Mouse (Mus musculus) intestine, postnatal 0 days (tissue): ENCODE measurements around the gene Ppm1d. TPM values are rescaled to one million over a fixed set of nuclear protein-coding genes. Genes with fewer than 3 reads are reported as not detected.
A peak's percentile ranks its signal among the peaks of the same experiment; 100 is the strongest.

Source experiments
- ATAC-seq: fragments of 200-750 bp; cut with Nextera tagmentation; 2 replicates; pipeline ENCODE4 v1.8.0; 2017; ENCODE audit warnings: mild to moderate bottlenecking, moderate TSS enrichment, moderate library complexity
- H3K27ac ChIP-seq: fragments of 300-500 bp; sonication (generic); 2 replicates; pipeline ENCODE4 v1.5.1; 2014; ENCODE audit warnings: mild to moderate bottlenecking, low read depth, low read length, moderate library complexity
- H3K27me3 ChIP-seq: fragments of 300-500 bp; sonication (generic); replicated peaks from 2 replicates; pipeline ENCODE4 v1.6.1; 2014; ENCODE audit warnings: low read length, mixed read lengths; ENCODE audit not compliant: control insufficient read depth, insufficient read depth
- H3K36me3 ChIP-seq: fragments of 300-500 bp; sonication (generic); 2 replicates; pipeline ENCODE4 v1.6.1; 2014; ENCODE audit warnings: mild to moderate bottlenecking, moderate library complexity; ENCODE audit not compliant: control insufficient read depth, insufficient read depth
- H3K4me1 ChIP-seq: fragments of 300-500 bp; sonication (generic); replicated peaks from 2 replicates; pipeline ENCODE4 v1.6.1; 2014; ENCODE audit warnings: antibody characterized with exemption, low read length, mixed read lengths; ENCODE audit not compliant: control insufficient read depth, insufficient read depth
- H3K4me2 ChIP-seq: fragments of 300-500 bp; sonication (generic); replicated peaks from 2 replicates; pipeline ENCODE4 v1.6.1; 2014; ENCODE audit warnings: low read depth, mild to moderate bottlenecking, moderate library complexity
- H3K4me3 ChIP-seq: fragments of 300-500 bp; sonication (generic); 2 replicates; pipeline ENCODE4 v1.5.1; 2014; ENCODE audit warnings: low read depth, low read length
- H3K9ac ChIP-seq: fragments of 300-500 bp; sonication (generic); 2 replicates; pipeline ENCODE4 v1.6.1; 2014; ENCODE audit warnings: mild to moderate bottlenecking, low read depth, low read length
- H3K9me3 ChIP-seq: fragments of 300-500 bp; sonication (generic); 2 replicates; pipeline ENCODE4 v1.6.1; 2016; ENCODE audit warnings: mixed run types; ENCODE audit not compliant: control insufficient read depth
- CTCF ChIP-seq: sonication (generic); IDR thresholded peaks from 2 replicates; pipeline ENCODE4 v1.5.1; 2016; ENCODE audit warnings: low read depth, mild to moderate bottlenecking, control low read depth, antibody characterized with exemption, moderate library complexity
- WGBS: fragments of 180-500 bp; shearing (Covaris S2); extraction: QIAGEN DNeasy Blood & Tissue Kit; methylation state at CpG from one replicate; pipeline ENCODE4 v1.1.7; 2014; 5-methylcytosine and 5-hydroxymethylcytosine counted together
- polyA plus RNA-seq: library from polyadenylated mRNA; unstranded; fragments of >200 nt; fragmentation: Nextera tagmentation; extraction: Ambion mirVana; gene quantifications from 2 replicates; pipeline ENCODE4 v1.2.1, GENCODE M21; 2015

Ppm1d gene
- polyA plus RNA-seq, 1 experiment from 2014 or later = 6.0 TPM

- H3K36me3 ChIP-seq = peaks cover 35% of the 10 kb centered on the region
- H3K9ac ChIP-seq = no peak overlapping the region
- no peak for ATAC-seq
- no peak overlapping the region for H3K27ac ChIP-seq
- 93% methylated on average over 7 of the region's 7 CpGs for WGBS
- no peaks in the 10 kb centered on the region for H3K9me3 ChIP-seq
- H3K4me1 ChIP-seq = no peaks in the 10 kb centered on the region
- H3K4me2 ChIP-seq = no peak overlapping the region
- H3K27me3 ChIP-seq = no peaks in the 10 kb centered on the region
- H3K4me3 ChIP-seq = no peak overlapping the region
- TF ChIP-seq CTCF = no peak
Observed at GRCm38 (mm10) chr11:85340070-85340616, 29.1 kb downstream of the Ppm1d start.

DNA sequence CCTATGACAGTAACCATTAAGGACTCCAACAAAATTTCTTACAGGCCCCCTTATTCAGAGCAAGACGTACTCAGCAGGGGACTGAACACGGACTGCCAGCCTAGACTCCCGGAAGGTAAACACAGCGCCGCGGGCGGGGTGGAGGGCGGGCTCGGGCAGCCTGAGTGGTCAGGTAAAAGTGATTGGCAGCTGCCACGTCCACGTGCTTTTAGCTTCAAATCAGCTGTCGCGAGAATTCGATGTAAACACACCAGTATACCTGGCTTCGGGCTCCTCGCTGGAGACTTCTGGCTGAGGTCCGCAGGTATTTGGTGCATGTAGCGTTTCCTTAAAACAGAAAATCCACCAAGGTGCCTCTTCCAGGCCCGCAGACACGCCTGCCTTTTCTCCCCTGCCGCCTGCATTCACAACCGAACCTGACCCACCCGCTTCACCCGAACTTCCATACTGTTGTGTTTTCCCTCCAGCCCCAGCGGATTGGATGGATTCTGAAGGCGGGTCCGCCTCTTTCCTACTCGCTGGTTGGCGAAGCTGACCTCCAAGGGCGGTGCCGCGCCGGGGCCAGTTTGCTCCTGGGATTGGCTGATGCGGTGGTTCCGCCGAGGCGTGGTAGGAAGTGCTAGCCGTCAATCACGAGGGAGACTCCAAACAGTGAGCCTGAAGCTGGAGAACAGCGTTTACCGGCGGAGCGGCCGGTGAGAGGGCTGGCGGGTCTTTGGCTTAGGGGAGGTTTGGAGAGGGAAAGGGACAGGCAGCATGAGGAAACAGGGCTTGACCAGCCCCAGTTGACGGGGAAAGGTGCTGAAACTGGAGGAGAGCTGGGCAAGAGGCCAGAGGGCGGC, 41.7 kb downstream of the Ppm1d start, which contains the start of gene Bcas3:
Gene Bcas3 (plus strand): TSS at position 629 of the 842 bp plus-strand sequence.
- peaks cover 4% of the 10 kb centered on the region; the same call in 1 of the 2 replicates for H3K4me1 ChIP-seq
- peak within 1 kb of the TSS; percentile 87 for H3K4me2 ChIP-seq
- H3K27ac ChIP-seq = peak within 1 kb of the TSS; percentile 58; the same call in 1 of the 2 replicates
- under 1% methylated on average over 47 of the region's 47 CpGs for WGBS
- TF ChIP-seq CTCF = no peak
- peak within 1 kb of the TSS; percentile 64 for H3K4me3 ChIP-seq
- H3K9ac ChIP-seq = peak within 1 kb of the TSS; percentile 63
- no peaks in the 10 kb centered on the region for H3K9me3 ChIP-seq
- H3K36me3 ChIP-seq = peaks cover 12% of the 10 kb centered on the region; the same call in 1 of the 2 replicates
- H3K27me3 ChIP-seq = no peaks in the 10 kb centered on the region
- ATAC-seq = peak; percentile 99

DNA sequence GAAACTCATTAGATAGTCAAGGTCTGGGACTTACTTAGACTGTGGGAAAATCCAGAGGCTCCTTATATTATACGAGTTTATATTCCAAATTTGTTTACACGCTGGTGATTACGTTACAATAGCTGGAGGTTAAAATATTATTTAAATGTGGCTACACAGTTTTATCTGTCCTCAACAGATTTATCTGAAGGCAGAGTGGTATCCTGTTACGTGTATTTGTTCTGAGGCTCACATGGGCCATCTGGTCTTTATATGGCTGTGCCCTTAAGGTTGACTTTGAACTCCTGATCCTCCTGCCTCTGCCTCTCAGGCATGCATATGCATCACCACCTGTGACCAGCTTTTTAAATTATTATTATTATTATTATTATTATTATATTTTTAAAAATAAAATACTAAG, 42.8 kb downstream of the Ppm1d start:
- Histone ChIP-seq H3K36me3 (peaks cover 12% of the 10 kb centered on the region; the same call in 1 of the 2 replicates), H3K9ac (peak overlapping the region; percentile 63), H3K4me3 (peak overlapping the region; percentile 64), H3K4me2 (peak overlapping the region; percentile 87), H3K4me1 (peaks cover 4% of the 10 kb centered on the region; the same call in 1 of the 2 replicates), H3K9me3 (no peaks in the 10 kb centered on the region), H3K27ac (no peak overlapping the region), H3K27me3 (no peaks in the 10 kb centered on the region)
- no peak for ATAC-seq
- TF ChIP-seq CTCF = no peak
- 59% methylated on average over 4 of the region's 4 CpGs for WGBS

DNA sequence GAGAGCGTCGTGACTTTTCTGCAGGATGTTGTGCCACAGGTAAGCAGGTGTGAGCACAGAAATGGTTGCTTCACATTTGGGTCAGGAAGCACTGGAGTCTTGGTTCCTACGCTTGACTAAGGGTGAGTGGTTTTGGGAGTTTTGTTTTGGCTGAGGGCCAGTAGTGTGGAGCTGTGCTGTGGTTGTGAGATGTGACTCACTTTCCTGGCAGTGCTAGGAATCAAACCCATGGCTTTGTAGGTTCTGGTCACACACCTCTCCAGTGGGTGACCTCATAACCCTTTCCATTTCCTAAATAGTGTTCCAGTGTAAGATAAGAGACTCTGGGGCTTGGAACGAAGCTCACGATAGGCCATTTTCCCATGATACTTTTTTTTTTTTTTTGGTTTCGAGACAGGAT, 48.6 kb downstream of the Ppm1d start:
- H3K4me3 ChIP-seq = no peak overlapping the region
- no peak overlapping the region for H3K9ac ChIP-seq
- no peak overlapping the region for H3K27ac ChIP-seq
- WGBS = 95% methylated on average over 6 of the region's 6 CpGs
- no peaks in the 10 kb centered on the region for H3K27me3 ChIP-seq
- no peaks in the 10 kb centered on the region for H3K9me3 ChIP-seq
- peaks cover 16% of the 10 kb centered on the region; the same call in 1 of the 2 replicates for H3K36me3 ChIP-seq
- no peak for ATAC-seq
- no peaks in the 10 kb centered on the region for H3K4me1 ChIP-seq
- no peak overlapping the region for H3K4me2 ChIP-seq
- TF ChIP-seq CTCF = no peak

DNA sequence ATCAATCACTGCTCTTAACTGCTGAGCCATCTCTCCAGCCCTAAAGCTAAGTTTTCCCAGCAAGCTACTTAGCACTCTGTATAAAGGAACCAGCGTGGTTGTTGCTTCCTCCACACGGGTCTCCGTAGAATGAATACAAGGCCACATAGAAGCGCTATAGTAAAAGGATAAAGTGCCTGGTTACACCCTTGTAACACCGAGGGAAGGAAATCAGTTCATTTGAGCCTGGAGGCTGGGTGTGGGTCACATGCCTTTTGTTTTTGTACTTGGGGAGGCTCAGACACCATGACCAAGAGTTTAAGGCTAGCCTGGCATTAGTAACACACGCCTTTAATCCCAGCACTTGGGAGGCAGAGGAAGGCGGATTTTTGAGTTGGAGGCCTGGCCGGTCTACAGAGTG, 50.6 kb downstream of the Ppm1d start:
- no peak overlapping the region for H3K4me2 ChIP-seq
- WGBS = 87% methylated on average over 8 of the region's 8 CpGs
- no peak overlapping the region for H3K9ac ChIP-seq
- H3K4me1 ChIP-seq = no peaks in the 10 kb centered on the region
- ATAC-seq = no peak
- H3K4me3 ChIP-seq = no peak overlapping the region
- TF ChIP-seq CTCF = no peak
- H3K27ac ChIP-seq = no peak overlapping the region
- peaks cover 16% of the 10 kb centered on the region; the same call in 1 of the 2 replicates for H3K36me3 ChIP-seq
- H3K27me3 ChIP-seq = no peaks in the 10 kb centered on the region
- H3K9me3 ChIP-seq = no peaks in the 10 kb centered on the region

GRCm38 (mm10) chr11:85366168-85366567, 55.1 kb downstream of the Ppm1d start:
- H3K36me3 ChIP-seq = peaks cover 40% of the 10 kb centered on the region
- WGBS = 88% methylated on average over 3 of the region's 3 CpGs
- no peak overlapping the region for H3K9ac ChIP-seq
- ATAC-seq = no peak
- H3K9me3 ChIP-seq = no peaks in the 10 kb centered on the region
- no peaks in the 10 kb centered on the region for H3K27me3 ChIP-seq
- H3K4me2 ChIP-seq = no peak overlapping the region
- no peak for TF ChIP-seq CTCF
- no peaks in the 10 kb centered on the region for H3K4me1 ChIP-seq
- H3K4me3 ChIP-seq = no peak overlapping the region
- H3K27ac ChIP-seq = no peak overlapping the region
